9 mouse cellular contexts compared by ENCODE assay signal in the genomic region with DNA sequence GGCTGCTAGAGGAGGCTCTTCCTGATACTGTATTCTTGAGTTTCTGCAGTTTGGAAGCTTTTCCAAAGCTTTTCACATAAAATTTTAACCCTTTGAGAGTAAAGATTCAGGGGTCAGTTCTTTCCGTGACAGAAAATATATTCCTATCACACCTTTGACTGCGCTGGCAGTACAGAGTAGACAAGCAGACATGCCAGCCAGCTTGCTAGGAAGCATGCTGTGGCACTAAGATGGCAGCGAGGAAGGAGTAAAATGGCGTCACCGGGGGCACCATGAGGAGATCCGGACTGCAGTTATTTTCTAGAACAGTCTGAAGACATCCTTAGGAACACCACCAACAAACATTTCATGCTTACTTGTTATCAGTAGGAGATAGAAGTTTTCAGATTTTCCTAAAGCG. TPM values are rescaled to one million over a fixed set of nuclear protein-coding genes. Genes with fewer than 3 reads are reported as not detected.
DNase-seq lines count a peak whose midpoint lies in the region; ATAC-seq lines count a peak whose summit lies in the region.
"Had no signal": no experiment of that assay in that cellular context is flagged by ENCODE, and none has a peak within 500 bp of the region (broad histone marks: within the 10 kb centered on the region; RNA-seq: fewer than 3 reads in every experiment).

No protein-coding gene starts in this region.

- no peaks in the 10 kb centered on the region for H3K9me3 ChIP-seq in forebrain, embryonic 14.5 days (replicated peaks; ENCODE audit: control insufficient read depth, low read length)
- H3K9me3 ChIP-seq in forebrain, embryonic 12.5 days = no peaks in the 10 kb centered on the region
- H3K9me3 ChIP-seq in limb, embryonic 11.5 days (ENCODE audit: control insufficient read depth, low read length) = no peaks in the 10 kb centered on the region
- H3K9me3 ChIP-seq in limb, embryonic 10.5 days (replicated peaks) = no peaks in the 10 kb centered on the region
- H3K9me3 ChIP-seq in heart, embryonic 16.5 days (replicated peaks; ENCODE audit: control insufficient read depth, low read length) = no peaks in the 10 kb centered on the region
- no peaks in the 10 kb centered on the region for H3K9me3 ChIP-seq in neural tube, embryonic 15.5 days (replicated peaks)

- peak overlapping the region; percentile 24; the same call in 1 of the 2 replicates for H3K4me2 ChIP-seq in forebrain, embryonic 14.5 days (ENCODE audit: low read length)
- no peak overlapping the region for H3K4me2 ChIP-seq in forebrain, embryonic 12.5 days
- no peak overlapping the region for H3K4me2 ChIP-seq in limb, embryonic 11.5 days (ENCODE audit: low read depth, severe bottlenecking)
- H3K4me2 ChIP-seq in heart, embryonic 16.5 days (ENCODE audit: low read depth, low read length) = peak overlapping the region; percentile 53
- H3K4me2 ChIP-seq in neural tube, embryonic 15.5 days = peak overlapping the region; percentile 48

- H3K36me3 ChIP-seq in forebrain, embryonic 14.5 days (ENCODE audit: control insufficient read depth, insufficient read depth, low read length) = no peaks in the 10 kb centered on the region
- H3K36me3 ChIP-seq in forebrain, embryonic 12.5 days (replicated peaks) = no peaks in the 10 kb centered on the region
- no peaks in the 10 kb centered on the region for H3K36me3 ChIP-seq in limb, embryonic 11.5 days (ENCODE audit: control insufficient read depth, insufficient read depth, low read length)
- no peaks in the 10 kb centered on the region for H3K36me3 ChIP-seq in limb, embryonic 10.5 days
- no peaks in the 10 kb centered on the region for H3K36me3 ChIP-seq in heart, embryonic 16.5 days (ENCODE audit: control insufficient read depth, insufficient read depth)
- no peaks in the 10 kb centered on the region for H3K36me3 ChIP-seq in neural tube, embryonic 15.5 days

- no peak overlapping the region for H3K9ac ChIP-seq in forebrain, embryonic 14.5 days (ENCODE audit: low read length)
- no peak overlapping the region for H3K9ac ChIP-seq in forebrain, embryonic 12.5 days
- H3K9ac ChIP-seq in limb, embryonic 11.5 days (ENCODE audit: low read length) = no peak overlapping the region
- H3K9ac ChIP-seq in heart, embryonic 16.5 days (ENCODE audit: low read length) = peak overlapping the region; percentile 59
- 0 out of 2 replicates have a peak overlapping the region, but pooled peaks have one; percentile 4 for H3K9ac ChIP-seq in neural tube, embryonic 15.5 days (replicated peaks)

- no peak for ATAC-seq in forebrain, embryonic 14.5 days
- ATAC-seq in forebrain, embryonic 12.5 days (ENCODE audit: low FRiP score) = no peak
- ATAC-seq in limb, embryonic 11.5 days (ENCODE audit: insufficient number of reproducible peaks, low FRiP score, low TSS enrichment, low read depth) = no peak
- no peak for ATAC-seq in heart, embryonic 16.5 days (replicated peaks; ENCODE audit: extremely low read depth, insufficient read depth, low FRiP score)
- no peak for ATAC-seq in neural tube, embryonic 15.5 days (ENCODE audit: low FRiP score)

- no peak overlapping the region for H3K27ac ChIP-seq in forebrain, embryonic 14.5 days (ENCODE audit: low read depth, low read length)
- no peak overlapping the region for H3K27ac ChIP-seq in forebrain, embryonic 12.5 days
- H3K27ac ChIP-seq in limb, embryonic 11.5 days (replicated peaks; ENCODE audit: low read depth, low read length) = 0 out of 2 replicates have a peak overlapping the region, but pooled peaks have one; percentile 1
- H3K27ac ChIP-seq in limb, embryonic 10.5 days = no peak overlapping the region; the same call in 1 of the 2 replicates
- peak overlapping the region; percentile 70 for H3K27ac ChIP-seq in heart, embryonic 16.5 days (ENCODE audit: low read length)
- peak overlapping the region; percentile 54; the same call in 1 of the 2 replicates for H3K27ac ChIP-seq in neural tube, embryonic 15.5 days (replicated peaks)

- no peak for DNase-seq in forebrain, embryonic 14.5 days (ENCODE audit: low spot score)
- no peak for DNase-seq in limb, embryonic 11.5 days (ENCODE audit: low spot score)
- no peak for DNase-seq in limb, embryonic 10.5 days (ENCODE audit: low spot score)
- DNase-seq in embryo, embryonic 10 days (ENCODE audit: low spot score) = no peak
- no peak for DNase-seq in retina, postnatal 1 day
- DNase-seq: cerebellum, adult 11-12 months had no signal

- 91% methylated on average over 7 of the region's 7 CpGs for WGBS in forebrain, embryonic 14.5 days
- WGBS in forebrain, embryonic 12.5 days = 94% methylated on average over 7 of the region's 7 CpGs
- 93% methylated on average over 7 of the region's 7 CpGs for WGBS in limb, embryonic 11.5 days
- 93% methylated on average over 7 of the region's 7 CpGs for WGBS in limb, embryonic 10.5 days
- 69% methylated on average over 7 of the region's 7 CpGs for WGBS in heart, embryonic 16.5 days
- 93% methylated on average over 7 of the region's 7 CpGs for WGBS in neural tube, embryonic 15.5 days

- H3K4me3 ChIP-seq in forebrain, embryonic 14.5 days (ENCODE audit: low read depth, low read length) = no peak overlapping the region
- no peak overlapping the region for H3K4me3 ChIP-seq in forebrain, embryonic 12.5 days (replicated peaks)
- H3K4me3 ChIP-seq in limb, embryonic 11.5 days (ENCODE audit: low read depth, low read length) = no peak overlapping the region
- H3K4me3 ChIP-seq in limb, embryonic 10.5 days = no peak overlapping the region
- H3K4me3 ChIP-seq in heart, embryonic 16.5 days (ENCODE audit: low read length) = peak overlapping the region; percentile 37
- H3K4me3 ChIP-seq in neural tube, embryonic 15.5 days (replicated peaks) = peak overlapping the region; percentile 19

- H3K4me1 ChIP-seq in forebrain, embryonic 14.5 days (ENCODE audit: control insufficient read depth, insufficient read depth, low read length) = peaks cover 12% of the 10 kb centered on the region
- peaks cover 20% of the 10 kb centered on the region for H3K4me1 ChIP-seq in forebrain, embryonic 12.5 days
- peaks cover 5% of the 10 kb centered on the region for H3K4me1 ChIP-seq in limb, embryonic 11.5 days (ENCODE audit: control insufficient read depth, insufficient read depth, low read length)
- H3K4me1 ChIP-seq in limb, embryonic 10.5 days = peaks cover 29% of the 10 kb centered on the region
- peaks cover 21% of the 10 kb centered on the region for H3K4me1 ChIP-seq in heart, embryonic 16.5 days (ENCODE audit: control insufficient read depth, insufficient read depth, low read length)
- peaks cover 35% of the 10 kb centered on the region for H3K4me1 ChIP-seq in neural tube, embryonic 15.5 days

- no peaks in the 10 kb centered on the region for H3K27me3 ChIP-seq in forebrain, embryonic 14.5 days (replicated peaks; ENCODE audit: control insufficient read depth, insufficient read depth, low read length)
- no peaks in the 10 kb centered on the region for H3K27me3 ChIP-seq in forebrain, embryonic 12.5 days
- no peaks in the 10 kb centered on the region for H3K27me3 ChIP-seq in limb, embryonic 11.5 days (ENCODE audit: control insufficient read depth, insufficient read depth, low read length)
- no peaks in the 10 kb centered on the region for H3K27me3 ChIP-seq in limb, embryonic 10.5 days (ENCODE audit: low read depth, poor library complexity, severe bottlenecking)
- no peaks in the 10 kb centered on the region for H3K27me3 ChIP-seq in heart, embryonic 16.5 days (ENCODE audit: control insufficient read depth, insufficient read depth, low read length)
- H3K27me3 ChIP-seq in neural tube, embryonic 15.5 days (replicated peaks) = no peaks in the 10 kb centered on the region

RNA-seq across cellular contexts. Expression of a gene that starts 55.9 kb away (rescaled TPM):
- polyA plus RNA-seq in forebrain, embryonic 14.5 days (2014; fragmentation: Nextera tagmentation; extraction: Ambion mirVana) = 65.2 and 72.6 TPM in 2 replicates
- polyA plus RNA-seq in forebrain, embryonic 12.5 days (2016; fragmentation: Nextera tagmentation; extraction: Ambion mirVana) = 110 and 121 TPM in 2 replicates
- polyA plus RNA-seq in limb, embryonic 11.5 days (2014; fragmentation: Nextera tagmentation; extraction: Ambion mirVana) = 128 and 135 TPM in 2 replicates
- polyA plus RNA-seq in limb, embryonic 10.5 days (2016; fragmentation: Nextera tagmentation; extraction: Ambion mirVana) = 139 and 146 TPM in 2 replicates
- 58.9 and 60.3 TPM in 2 replicates for polyA plus RNA-seq in heart, embryonic 16.5 days (2015; fragmentation: Nextera tagmentation; extraction: Ambion mirVana)
- 51.5 and 57.4 TPM in 2 replicates for polyA plus RNA-seq in neural tube, embryonic 15.5 days (2015; fragmentation: Nextera tagmentation; extraction: Ambion mirVana)

RNA-seq across cellular contexts. Expression of a gene that starts 58.7 kb away (rescaled TPM):
- not detected in 2 replicates for polyA plus RNA-seq in forebrain, embryonic 14.5 days (2014; fragmentation: Nextera tagmentation; extraction: Ambion mirVana)
- polyA plus RNA-seq in forebrain, embryonic 12.5 days (2016; fragmentation: Nextera tagmentation; extraction: Ambion mirVana) = 0.10 TPM in 1 of 2 replicates, not detected in the other
- polyA plus RNA-seq in limb, embryonic 11.5 days (2014; fragmentation: Nextera tagmentation; extraction: Ambion mirVana) = 0.16 TPM in 1 of 2 replicates, not detected in the other
- polyA plus RNA-seq in limb, embryonic 10.5 days (2016; fragmentation: Nextera tagmentation; extraction: Ambion mirVana) = not detected in 2 replicates
- not detected in 2 replicates for polyA plus RNA-seq in heart, embryonic 16.5 days (2015; fragmentation: Nextera tagmentation; extraction: Ambion mirVana)
- 0.10 and 0.23 TPM in 2 replicates for polyA plus RNA-seq in neural tube, embryonic 15.5 days (2015; fragmentation: Nextera tagmentation; extraction: Ambion mirVana)

Comparison
In these comparisons a context has a peak if more than half of its experiments do, and no peak if none do; other contexts are left out.
1. H3K27ac ChIP-seq: peak in limb, embryonic 11.5 days (single experiment), heart, embryonic 16.5 days (single experiment) and neural tube, embryonic 15.5 days (single experiment); none in forebrain, embryonic 14.5 days (single experiment), forebrain, embryonic 12.5 days (single experiment) and limb, embryonic 10.5 days (single experiment).
2. H3K4me2 ChIP-seq: peak in forebrain, embryonic 14.5 days (single experiment), heart, embryonic 16.5 days (single experiment) and neural tube, embryonic 15.5 days (single experiment); none in forebrain, embryonic 12.5 days (single experiment) and limb, embryonic 11.5 days (single experiment).
3. H3K4me3 ChIP-seq: peak in heart, embryonic 16.5 days (single experiment) and neural tube, embryonic 15.5 days (single experiment); none in forebrain, embryonic 14.5 days (single experiment), forebrain, embryonic 12.5 days (single experiment), limb, embryonic 11.5 days (single experiment) and limb, embryonic 10.5 days (single experiment).
4. H3K9ac ChIP-seq: peak in heart, embryonic 16.5 days (single experiment) and neural tube, embryonic 15.5 days (single experiment); none in forebrain, embryonic 14.5 days (single experiment), forebrain, embryonic 12.5 days (single experiment) and limb, embryonic 11.5 days (single experiment).